Mouse (Mus musculus): Measurements from ENCODE around the gene Ubr3. TPM values are rescaled to one million over a fixed set of nuclear protein-coding genes. Genes with fewer than 3 reads are reported as not detected.

The Ubr3 gene
- polyA plus RNA-seq, 1 experiment, result 20.8 TPM

GRCm38 (mm10) chr2:69924943-69925342 lies 27.9 kb downstream of the Ubr3 start:
- H3K27ac ChIP-seq (ENCODE audit: control insufficient read depth, insufficient read depth, low read depth, low read length, poor library complexity), result no peak overlapping the region
- no peaks in the 10 kb centered on the region; the same call in 1 of the 2 replicates for H3K4me1 ChIP-seq (ENCODE audit: control insufficient read depth, insufficient read depth, low read length)
- 49% methylated on average over 3 of the region's 3 CpGs for WGBS
- no peak for TF ChIP-seq CTCF (IDR thresholded peaks at IDR 0.05; ENCODE audit: control insufficient read depth, insufficient read depth, low read length)
- H3K4me3 ChIP-seq (replicated peaks; ENCODE audit: control insufficient read depth, low read depth, low read length), result no peak overlapping the region

- WGBS, result 75% methylated on average over 5 of the region's 5 CpGs
- Histone ChIP-seq H3K4me1 (ENCODE audit: control insufficient read depth, insufficient read depth, low read length) (no peaks in the 10 kb centered on the region; the same call in 1 of the 2 replicates), H3K4me3 (replicated peaks; ENCODE audit: control insufficient read depth, low read depth, low read length) (no peak overlapping the region), H3K27ac (ENCODE audit: control insufficient read depth, insufficient read depth, low read depth, low read length, poor library complexity) (no peak overlapping the region)
- TF ChIP-seq POLR2A (IDR thresholded peaks at IDR 0.05; ENCODE audit: borderline replicate concordance, control insufficient read depth, low read depth, low read length) (no peak), CTCF (IDR thresholded peaks at IDR 0.05; ENCODE audit: control insufficient read depth, insufficient read depth, low read length) (no peak)
These were observed 39.3 kb downstream of the Ubr3 start for GRCm38 (mm10) chr2:69936331-69936730.

GRCm38 (mm10) chr2:69939226-69939625 lies 42.2 kb downstream of the Ubr3 start:
- WGBS, result 64% methylated on average over 4 of the region's 4 CpGs
- TF ChIP-seq CTCF (IDR thresholded peaks at IDR 0.05; ENCODE audit: control insufficient read depth, insufficient read depth, low read length) (no peak), POLR2A (IDR thresholded peaks at IDR 0.05; ENCODE audit: borderline replicate concordance, control insufficient read depth, low read depth, low read length) (no peak)
- no peak overlapping the region for H3K27ac ChIP-seq (ENCODE audit: control insufficient read depth, insufficient read depth, low read depth, low read length, poor library complexity)

GRCm38 (mm10) chr2:69939649-69940048 lies 42.6 kb downstream of the Ubr3 start:
- no peak for TF ChIP-seq CTCF (IDR thresholded peaks at IDR 0.05; ENCODE audit: control insufficient read depth, insufficient read depth, low read length)
- no peak for TF ChIP-seq POLR2A (IDR thresholded peaks at IDR 0.05; ENCODE audit: borderline replicate concordance, control insufficient read depth, low read depth, low read length)
- Histone ChIP-seq H3K4me3 (replicated peaks; ENCODE audit: control insufficient read depth, low read depth, low read length) (no peak overlapping the region), H3K4me1 (ENCODE audit: control insufficient read depth, insufficient read depth, low read length) (no peaks in the 10 kb centered on the region; the same call in 1 of the 2 replicates), H3K27ac (ENCODE audit: control insufficient read depth, insufficient read depth, low read depth, low read length, poor library complexity) (no peak overlapping the region)
- WGBS, result 72% methylated on average over 5 of the region's 5 CpGs

More at GRCm38 (mm10) chr2:69939226-69939625, 42.2 kb downstream of the Ubr3 start:
- no peak overlapping the region for H3K4me3 ChIP-seq (replicated peaks; ENCODE audit: control insufficient read depth, low read depth, low read length)
- H3K4me1 ChIP-seq (ENCODE audit: control insufficient read depth, insufficient read depth, low read length), result no peaks in the 10 kb centered on the region; the same call in 1 of the 2 replicates

- no peak overlapping the region for H3K27ac ChIP-seq (ENCODE audit: control insufficient read depth, insufficient read depth, low read depth, low read length, poor library complexity)
- H3K4me3 ChIP-seq (replicated peaks; ENCODE audit: control insufficient read depth, low read depth, low read length), result no peak overlapping the region
- 93% methylated on average over 4 of the region's 4 CpGs for WGBS
- H3K4me1 ChIP-seq (ENCODE audit: control insufficient read depth, insufficient read depth, low read length), result no peaks in the 10 kb centered on the region; the same call in 1 of the 2 replicates
- TF ChIP-seq POLR2A (IDR thresholded peaks at IDR 0.05; ENCODE audit: borderline replicate concordance, control insufficient read depth, low read depth, low read length) (no peak), CTCF (IDR thresholded peaks at IDR 0.05; ENCODE audit: control insufficient read depth, insufficient read depth, low read length) (no peak)
These were observed 44.5 kb downstream of the Ubr3 start for GRCm38 (mm10) chr2:69941391-69942030.

- WGBS, result 92% methylated on average over 8 of the region's 8 CpGs
- Histone ChIP-seq H3K4me1 (ENCODE audit: control insufficient read depth, insufficient read depth, low read length) (no peaks in the 10 kb centered on the region), H3K27ac (ENCODE audit: control insufficient read depth, insufficient read depth, low read depth, low read length, poor library complexity) (no peak overlapping the region), H3K4me3 (replicated peaks; ENCODE audit: control insufficient read depth, low read depth, low read length) (no peak overlapping the region)
- TF ChIP-seq CTCF (IDR thresholded peaks at IDR 0.05; ENCODE audit: control insufficient read depth, insufficient read depth, low read length) (no peak), POLR2A (IDR thresholded peaks at IDR 0.05; ENCODE audit: borderline replicate concordance, control insufficient read depth, low read depth, low read length) (no peak)
These were observed 55.8 kb downstream of the Ubr3 start for GRCm38 (mm10) chr2:69952849-69953248.

GRCm38 (mm10) chr2:69955635-69956034 lies 58.6 kb downstream of the Ubr3 start:
- TF ChIP-seq CTCF (IDR thresholded peaks at IDR 0.05; ENCODE audit: control insufficient read depth, insufficient read depth, low read length) (no peak), POLR2A (IDR thresholded peaks at IDR 0.05; ENCODE audit: borderline replicate concordance, control insufficient read depth, low read depth, low read length) (no peak)

GRCm38 (mm10) chr2:69957622-69958021 lies 60.6 kb downstream of the Ubr3 start:
- no peak overlapping the region for H3K27ac ChIP-seq (ENCODE audit: control insufficient read depth, insufficient read depth, low read depth, low read length, poor library complexity)
- TF ChIP-seq CTCF (IDR thresholded peaks at IDR 0.05; ENCODE audit: control insufficient read depth, insufficient read depth, low read length) (no peak; the same call in 1 of the 2 replicates), POLR2A (IDR thresholded peaks at IDR 0.05; ENCODE audit: borderline replicate concordance, control insufficient read depth, low read depth, low read length) (no peak)
- WGBS, result 81% methylated on average over 2 of the region's 2 CpGs
- no peaks in the 10 kb centered on the region for H3K4me1 ChIP-seq (ENCODE audit: control insufficient read depth, insufficient read depth, low read length)
- no peak overlapping the region for H3K4me3 ChIP-seq (replicated peaks; ENCODE audit: control insufficient read depth, low read depth, low read length)

More at GRCm38 (mm10) chr2:69955635-69956034, 58.6 kb downstream of the Ubr3 start:
- no peak overlapping the region for H3K4me3 ChIP-seq (replicated peaks; ENCODE audit: control insufficient read depth, low read depth, low read length)
- H3K27ac ChIP-seq (ENCODE audit: control insufficient read depth, insufficient read depth, low read depth, low read length, poor library complexity), result no peak overlapping the region
- H3K4me1 ChIP-seq (ENCODE audit: control insufficient read depth, insufficient read depth, low read length), result no peaks in the 10 kb centered on the region
- 18% methylated on average over 2 of the region's 2 CpGs for WGBS
